Mouse (Mus musculus): ENCODE measurements around the gene Srp9. TPM values are rescaled to one million over a fixed set of nuclear protein-coding genes. Genes with fewer than 3 reads are reported as not detected.

Gene Srp9
- total and polyA plus RNA-seq, 2 experiments from 2014 or later = 65.0 to 147 TPM

- DNase-seq (ENCODE audit: low spot score) (no peak), ATAC-seq (ENCODE audit: insufficient read depth, low read depth) (no peak)
- WGBS = 70% methylated on average over 5 of the region's 5 CpGs
- no peaks in the 10 kb centered on the region for H3K27me3 ChIP-seq (ENCODE audit: control insufficient read depth, insufficient read depth, low read length)
- H3K4me1 ChIP-seq (ENCODE audit: control insufficient read depth, insufficient read depth) = no peaks in the 10 kb centered on the region
- no peak overlapping the region for H3K9ac ChIP-seq (replicated peaks; ENCODE audit: low read depth, low read length)
- TF ChIP-seq EP300 (IDR thresholded peaks at IDR 0.05; ENCODE audit: low read depth) (no peak), CTCF (IDR thresholded peaks at IDR 0.05; ENCODE audit: low read depth) (no peak)
- no peak overlapping the region for H3K27ac ChIP-seq (ENCODE audit: low read depth)
- no peak overlapping the region for H3K4me2 ChIP-seq (ENCODE audit: low read depth, low read length)
- H3K36me3 ChIP-seq (replicated peaks; ENCODE audit: control insufficient read depth, insufficient read depth, low read length) = no peaks in the 10 kb centered on the region
- H3K9me3 ChIP-seq (replicated peaks; ENCODE audit: control insufficient read depth, low read length) = no peaks in the 10 kb centered on the region
- no peak overlapping the region for H3K4me3 ChIP-seq (ENCODE audit: low read depth, low read length)
Measured at GRCm38 (mm10) chr1:182181456-182182305, 57.1 kb downstream of the Srp9 start.

Other genes starting within 250 kb of the Srp9 start
- gene Enah, start 104.7 kb upstream of the Srp9 start, total RNA-seq (2014; rRNA removed; ENCODE audit: low replicate concordance) = 69.3 and 77.9 TPM in 2 replicates
- 10.3 and 13.2 TPM in 2 replicates for gene Enah, start 104.7 kb upstream of the Srp9 start, polyA plus RNA-seq (2015; fragmentation: Nextera tagmentation; extraction: Ambion mirVana)
- not detected in 2 replicates for gene Vmn1r1, start 39.7 kb downstream of the Srp9 start, total RNA-seq (2014; rRNA removed; ENCODE audit: low replicate concordance)
- not detected in 2 replicates for gene Vmn1r1, start 39.7 kb downstream of the Srp9 start, polyA plus RNA-seq (2015; fragmentation: Nextera tagmentation; extraction: Ambion mirVana)
- 214 and 218 TPM in 2 replicates for gene Degs1, start 158.1 kb downstream of the Srp9 start, total RNA-seq (2014; rRNA removed; ENCODE audit: low replicate concordance)
- 188 and 190 TPM in 2 replicates for gene Degs1, start 158.1 kb downstream of the Srp9 start, polyA plus RNA-seq (2015; fragmentation: Nextera tagmentation; extraction: Ambion mirVana)
- 12.2 and 27.9 TPM in 2 replicates for gene Fbxo28, start 216.9 kb downstream of the Srp9 start, total RNA-seq (2014; rRNA removed; ENCODE audit: low replicate concordance)
- gene Fbxo28, start 216.9 kb downstream of the Srp9 start, polyA plus RNA-seq (2015; fragmentation: Nextera tagmentation; extraction: Ambion mirVana) = 7.2 and 7.7 TPM in 2 replicates